Mouse (Mus musculus) bone marrow, adult 2 months (tissue): Measurements from ENCODE around the gene Stat4.

Source experiments
- CTCF ChIP-seq: fragments of 200-500 bp; IDR thresholded peaks from 2 replicates; pipeline ENCODE4 v1.5.1; 2011; ENCODE audit warnings: low read length, control low read depth; ENCODE audit not compliant: control insufficient read depth, insufficient read depth
- POLR2A ChIP-seq: fragments of 200-500 bp; IDR thresholded peaks from 2 replicates; pipeline ENCODE4 v1.6.1; 2011; ENCODE audit warnings: low read depth, mild to moderate bottlenecking, control low read depth, low read length, borderline replicate concordance; ENCODE audit not compliant: control insufficient read depth

GRCm38 (mm10) chr1:52124818-52125217 is 137.9 kb downstream of the Stat4 start:
- TF ChIP-seq CTCF (no peak), POLR2A (no peak)
